Mouse (Mus musculus) liver, embryonic 12.5 days (tissue): ENCODE results near the gene Ccdc50. TPM values are rescaled to one million over a fixed set of nuclear protein-coding genes. Genes with fewer than 3 reads are reported as not detected.

Experiments used
- ATAC-seq: fragments of 200-750 bp; cut with Nextera tagmentation; 2 replicates; pipeline ENCODE4 v1.8.0; 2017; ENCODE audit warnings: moderate number of reproducible peaks, mild to moderate bottlenecking, moderate library complexity
- H3K27ac ChIP-seq: fragments of 300-500 bp; sonication (generic); 2 replicates; pipeline ENCODE4 v1.5.1; 2016; ENCODE audit warnings: mild to moderate bottlenecking
- H3K27me3 ChIP-seq: fragments of 300-500 bp; sonication (generic); replicated peaks from 2 replicates; pipeline ENCODE4 v1.6.1; 2016; ENCODE audit warnings: mild to moderate bottlenecking, moderate library complexity
- H3K36me3 ChIP-seq: fragments of 300-500 bp; sonication (generic); 2 replicates; pipeline ENCODE4 v1.6.1; 2016; ENCODE audit warnings: mild to moderate bottlenecking, moderate library complexity
- H3K4me1 ChIP-seq: fragments of 300-500 bp; sonication (generic); 2 replicates; pipeline ENCODE4 v1.6.1; 2016
- H3K4me2 ChIP-seq: fragments of 300-500 bp; sonication (generic); 2 replicates; pipeline ENCODE4 v1.6.1; 2016; ENCODE audit warnings: mild to moderate bottlenecking, moderate library complexity
- H3K4me3 ChIP-seq: fragments of 300-500 bp; sonication (generic); 2 replicates; pipeline ENCODE4 v1.5.1; 2016; ENCODE audit warnings: mild to moderate bottlenecking, moderate library complexity
- H3K9ac ChIP-seq: fragments of 300-500 bp; sonication (generic); 2 replicates; pipeline ENCODE4 v1.6.1; 2016; ENCODE audit warnings: mild to moderate bottlenecking, moderate library complexity
- H3K9me3 ChIP-seq: fragments of 300-500 bp; sonication (generic); replicated peaks from 2 replicates; pipeline ENCODE4 v1.6.1; 2016; ENCODE audit warnings: mild to moderate bottlenecking, moderate library complexity
- WGBS: fragments of 180-500 bp; shearing (Covaris S2); methylation state at CpG from one replicate; pipeline ENCODE4 v1.1.7; 2016; ENCODE audit not compliant: insufficient replicate concordance; 5-methylcytosine and 5-hydroxymethylcytosine counted together
- polyA plus RNA-seq: library from polyadenylated mRNA; unstranded; fragments of >200 nt; fragmentation: Nextera tagmentation; extraction: Ambion mirVana; gene quantifications from 2 replicates; pipeline ENCODE4 v1.2.1, GENCODE M21; 2016

Gene Ccdc50
- polyA plus RNA-seq: 21.6 and 22.1 TPM in 2 replicates

GRCm38 (mm10) chr16:27388761-27389451 is at the start of gene Ccdc50:
Gene Ccdc50 (plus strand): TSS chr16:27388869.
- Histone ChIP-seq H3K9me3 (no peaks in the 10 kb centered on the region), H3K4me1 (peaks cover 37% of the 10 kb centered on the region), H3K27me3 (no peaks in the 10 kb centered on the region), H3K4me2 (peak within 1 kb of the TSS; percentile 79), H3K4me3 (peak within 1 kb of the TSS; percentile 84), H3K9ac (peak within 1 kb of the TSS; percentile 89), H3K36me3 (no peaks in the 10 kb centered on the region), H3K27ac (peak within 1 kb of the TSS; percentile 86)
- peak; percentile 89 for ATAC-seq
- under 1% methylated on average over 53 of the region's 69 CpGs for WGBS

GRCm38 (mm10) chr16:27347521-27347920 is 41.1 kb upstream of the Ccdc50 start:
- Histone ChIP-seq H3K36me3 (no peaks in the 10 kb centered on the region), H3K9me3 (no peaks in the 10 kb centered on the region), H3K27ac (no peak overlapping the region), H3K4me2 (no peak overlapping the region), H3K9ac (no peak overlapping the region), H3K4me1 (no peaks in the 10 kb centered on the region), H3K4me3 (no peak overlapping the region), H3K27me3 (no peaks in the 10 kb centered on the region)
- no peak for ATAC-seq
- 52% methylated on average over 3 of the region's 3 CpGs for WGBS

- Histone ChIP-seq H3K36me3 (no peaks in the 10 kb centered on the region), H3K4me3 (no peak overlapping the region), H3K27me3 (no peaks in the 10 kb centered on the region), H3K4me2 (no peak overlapping the region), H3K27ac (no peak overlapping the region), H3K9me3 (no peaks in the 10 kb centered on the region), H3K4me1 (no peaks in the 10 kb centered on the region), H3K9ac (no peak overlapping the region)
- no peak for ATAC-seq
- WGBS: 53% methylated on average over 1 of the region's 1 CpGs
Observed at GRCm38 (mm10) chr16:27348359-27348758, 40.3 kb upstream of the Ccdc50 start.

GRCm38 (mm10) chr16:27349235-27349634 is 39.4 kb upstream of the Ccdc50 start:
- Histone ChIP-seq H3K4me3 (no peak overlapping the region), H3K27me3 (no peaks in the 10 kb centered on the region), H3K4me1 (no peaks in the 10 kb centered on the region), H3K4me2 (no peak overlapping the region), H3K9ac (no peak overlapping the region), H3K9me3 (no peaks in the 10 kb centered on the region), H3K27ac (no peak overlapping the region), H3K36me3 (no peaks in the 10 kb centered on the region)
- no peak for ATAC-seq
- WGBS: 71% methylated on average over 2 of the region's 2 CpGs

GRCm38 (mm10) chr16:27349878-27350532 is 38.7 kb upstream of the Ccdc50 start:
- H3K27ac ChIP-seq: no peak overlapping the region
- H3K4me1 ChIP-seq: no peaks in the 10 kb centered on the region
- ATAC-seq: no peak
- 74% methylated on average over 7 of the region's 7 CpGs for WGBS
- H3K36me3 ChIP-seq: no peaks in the 10 kb centered on the region
- H3K9me3 ChIP-seq: no peaks in the 10 kb centered on the region
- H3K27me3 ChIP-seq: no peaks in the 10 kb centered on the region
- no peak overlapping the region for H3K4me2 ChIP-seq
- H3K9ac ChIP-seq: no peak overlapping the region
- no peak overlapping the region for H3K4me3 ChIP-seq

- no peak overlapping the region for H3K27ac ChIP-seq
- H3K36me3 ChIP-seq: no peaks in the 10 kb centered on the region
- no peak for ATAC-seq
- H3K9ac ChIP-seq: no peak overlapping the region
- H3K4me3 ChIP-seq: no peak overlapping the region
- WGBS: 74% methylated on average over 2 of the region's 2 CpGs
- H3K4me1 ChIP-seq: no peaks in the 10 kb centered on the region
- H3K27me3 ChIP-seq: no peaks in the 10 kb centered on the region
- no peaks in the 10 kb centered on the region for H3K9me3 ChIP-seq
- no peak overlapping the region for H3K4me2 ChIP-seq
Observed at GRCm38 (mm10) chr16:27354464-27354863, 34.2 kb upstream of the Ccdc50 start.

GRCm38 (mm10) chr16:27360059-27360458 is 28.6 kb upstream of the Ccdc50 start:
- no peak overlapping the region for H3K27ac ChIP-seq
- 78% methylated on average over 1 of the region's 1 CpGs for WGBS
- H3K9ac ChIP-seq: no peak overlapping the region
- H3K36me3 ChIP-seq: no peaks in the 10 kb centered on the region
- no peaks in the 10 kb centered on the region for H3K27me3 ChIP-seq
- H3K4me1 ChIP-seq: no peaks in the 10 kb centered on the region
- no peaks in the 10 kb centered on the region for H3K9me3 ChIP-seq
- no peak overlapping the region for H3K4me3 ChIP-seq
- no peak overlapping the region for H3K4me2 ChIP-seq
- no peak for ATAC-seq

GRCm38 (mm10) chr16:27370191-27370590 is 18.5 kb upstream of the Ccdc50 start, which contains the start of gene Uts2b:
Gene Uts2b (minus strand): TSS chr16:27370239.
- Histone ChIP-seq H3K4me2 (no peak within 1 kb of the TSS), H3K27ac (no peak within 1 kb of the TSS), H3K9ac (no peak within 1 kb of the TSS), H3K9me3 (no peaks in the 10 kb centered on the region), H3K36me3 (no peaks in the 10 kb centered on the region), H3K4me3 (no peak within 1 kb of the TSS), H3K4me1 (no peaks in the 10 kb centered on the region), H3K27me3 (no peaks in the 10 kb centered on the region)
- ATAC-seq: no peak
- 68% methylated on average over 8 of the region's 8 CpGs for WGBS

GRCm38 (mm10) chr16:27370700-27371099 is 18.0 kb upstream of the Ccdc50 start:
- H3K27me3 ChIP-seq: no peaks in the 10 kb centered on the region
- no peak overlapping the region for H3K9ac ChIP-seq
- H3K4me3 ChIP-seq: no peak overlapping the region
- H3K4me2 ChIP-seq: no peak overlapping the region
- H3K27ac ChIP-seq: no peak overlapping the region
- ATAC-seq: no peak
- no peaks in the 10 kb centered on the region for H3K36me3 ChIP-seq
- WGBS: 77% methylated on average over 2 of the region's 2 CpGs
- no peaks in the 10 kb centered on the region for H3K9me3 ChIP-seq
- H3K4me1 ChIP-seq: no peaks in the 10 kb centered on the region

GRCm38 (mm10) chr16:27374139-27374538 is 14.5 kb upstream of the Ccdc50 start:
- Histone ChIP-seq H3K27me3 (no peaks in the 10 kb centered on the region), H3K36me3 (no peaks in the 10 kb centered on the region), H3K9ac (no peak overlapping the region), H3K4me1 (no peaks in the 10 kb centered on the region), H3K4me2 (no peak overlapping the region), H3K9me3 (no peaks in the 10 kb centered on the region), H3K27ac (no peak overlapping the region), H3K4me3 (no peak overlapping the region)
- 19% methylated on average over 3 of the region's 3 CpGs for WGBS
- ATAC-seq: no peak

GRCm38 (mm10) chr16:27375318-27375717 is 13.4 kb upstream of the Ccdc50 start:
- Histone ChIP-seq H3K9ac (no peak overlapping the region), H3K4me2 (no peak overlapping the region), H3K36me3 (no peaks in the 10 kb centered on the region), H3K4me3 (no peak overlapping the region), H3K9me3 (no peaks in the 10 kb centered on the region), H3K27ac (no peak overlapping the region), H3K27me3 (no peaks in the 10 kb centered on the region), H3K4me1 (no peaks in the 10 kb centered on the region)
- peak; percentile 54; the same call in 1 of the 2 replicates for ATAC-seq
- WGBS: 62% methylated on average over 2 of the region's 2 CpGs

- no peak for ATAC-seq
- no peak overlapping the region for H3K4me3 ChIP-seq
- no peaks in the 10 kb centered on the region for H3K36me3 ChIP-seq
- H3K4me2 ChIP-seq: no peak overlapping the region
- H3K27ac ChIP-seq: no peak overlapping the region
- H3K27me3 ChIP-seq: no peaks in the 10 kb centered on the region
- no peaks in the 10 kb centered on the region for H3K9me3 ChIP-seq
- no peak overlapping the region for H3K9ac ChIP-seq
- no peaks in the 10 kb centered on the region for H3K4me1 ChIP-seq
Observed at GRCm38 (mm10) chr16:27376556-27376955, 12.1 kb upstream of the Ccdc50 start.
